Mouse (Mus musculus) frontal cortex, postnatal 14 days (tissue): ENCODE data around the gene Mall.

Experiments used
- DNase-seq, 2 experiments: peaks; one replicate each; pipeline ENCODE4 v3.0.0; 2022; ENCODE audit warnings: low spot score in 2 of 2

Gene Mall

DNA sequence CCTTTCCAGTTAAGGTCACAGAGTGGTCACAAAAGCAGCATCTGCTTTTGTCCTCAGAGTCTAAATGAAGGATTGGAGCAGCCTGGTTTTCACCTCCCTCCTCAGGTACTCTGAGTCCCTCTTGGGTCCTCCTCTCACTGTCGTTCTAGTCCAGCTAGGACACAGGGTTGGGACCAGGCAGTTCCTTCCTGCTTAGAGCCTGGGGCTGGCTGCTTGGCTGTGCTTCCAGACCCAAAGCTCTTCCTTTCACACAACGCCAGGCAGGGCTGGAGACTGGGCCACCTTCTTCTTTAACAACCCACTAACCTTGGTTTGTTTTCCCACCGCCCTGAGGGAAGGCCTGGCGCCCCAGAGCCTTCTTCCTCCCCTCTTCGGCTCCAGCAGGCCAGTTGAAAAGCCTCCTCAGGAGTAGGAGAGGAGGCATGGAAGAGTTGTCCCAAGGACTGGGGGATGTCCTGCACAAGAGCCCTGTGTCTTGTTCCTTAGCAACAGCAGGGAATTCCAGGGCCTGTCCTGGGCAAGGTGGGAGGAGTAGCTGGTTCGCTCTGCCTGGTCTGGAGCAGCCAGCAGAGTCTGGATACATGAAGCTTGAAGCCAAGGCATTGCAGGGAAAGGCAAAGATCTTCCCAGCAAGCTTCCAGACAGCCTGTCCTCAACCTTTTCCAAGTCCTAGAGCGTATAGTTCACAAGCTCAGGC, 717 bp upstream of the Mall start:
- no peak for DNase-seq

DNA sequence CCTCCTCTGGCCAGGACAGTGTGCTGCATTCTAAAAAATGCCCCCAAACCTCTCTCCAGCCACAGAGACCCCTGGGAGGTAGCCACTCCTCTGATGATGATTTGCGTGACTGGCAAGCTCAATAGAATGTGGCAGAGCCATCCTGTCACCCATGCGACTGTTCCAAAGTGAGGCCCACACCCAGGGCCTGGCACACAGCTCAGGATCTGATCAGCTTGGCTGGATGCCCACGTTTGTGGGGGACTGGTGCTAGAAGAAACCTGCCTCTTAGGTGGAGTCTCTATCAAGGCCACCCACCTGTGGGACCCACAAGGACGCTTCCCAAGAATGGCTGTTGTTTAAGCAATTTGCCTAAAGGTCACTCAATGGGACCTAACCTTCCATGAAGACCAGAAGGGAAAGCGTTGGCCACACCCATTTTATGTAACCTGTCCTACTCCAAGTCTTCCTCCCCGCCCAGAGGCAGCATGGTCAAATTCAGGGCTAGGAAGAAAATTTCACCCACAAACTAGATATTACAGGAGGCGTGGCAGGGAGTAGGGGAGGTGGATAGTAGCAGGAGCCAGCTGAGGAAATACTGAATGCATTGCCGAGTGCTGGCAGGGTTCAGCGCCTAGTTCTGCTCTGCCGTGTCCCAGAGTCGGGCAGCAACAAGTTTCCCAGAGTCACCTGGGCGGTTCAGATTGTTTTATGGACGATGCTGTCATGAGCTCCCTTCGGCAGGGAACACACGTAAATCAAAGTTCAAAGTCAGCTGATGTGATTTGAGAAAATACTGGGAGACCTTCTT, 876 bp downstream of the Mall start:
- DNase-seq: no peak

DNA sequence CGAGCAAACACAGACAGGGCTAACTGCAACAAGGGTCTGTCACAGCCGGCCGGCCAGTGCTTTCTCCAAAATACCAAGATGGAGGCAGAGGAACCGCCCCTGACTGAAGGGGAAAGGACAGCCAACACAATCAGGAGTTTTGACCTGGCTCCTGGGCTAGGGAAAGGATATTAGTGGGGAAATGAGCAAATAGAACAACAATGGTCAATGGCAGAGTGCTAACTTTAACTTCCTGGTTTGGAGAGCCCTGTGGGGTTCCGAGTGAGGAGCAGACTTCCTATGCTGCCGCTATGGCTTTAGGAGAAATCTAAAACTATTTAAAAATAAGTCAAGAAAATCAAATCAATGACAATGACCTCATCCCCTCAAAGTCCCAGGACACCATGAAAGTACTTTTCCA, 1.6 kb downstream of the Mall start:
- no peak for DNase-seq

DNA sequence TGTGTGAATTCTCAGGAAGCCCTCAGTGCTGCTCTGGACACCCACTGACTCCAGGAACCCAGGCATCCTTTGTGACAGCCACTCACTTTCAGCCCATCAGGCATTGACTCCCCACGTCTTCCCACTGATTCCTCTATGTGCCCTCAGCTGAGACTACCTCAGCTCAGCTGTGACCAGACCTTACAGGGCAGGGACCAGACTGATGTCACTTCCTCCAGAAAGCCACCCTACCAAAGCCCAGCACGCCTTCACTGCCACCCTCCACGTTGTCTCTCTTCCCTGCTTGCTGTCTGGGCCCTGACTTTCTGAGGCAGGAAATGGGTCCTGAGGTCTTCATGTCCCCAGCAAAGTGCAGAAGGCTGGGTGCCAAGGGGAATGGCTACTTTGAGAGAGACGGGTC, 6.5 kb downstream of the Mall start:
- no peak for DNase-seq

DNA sequence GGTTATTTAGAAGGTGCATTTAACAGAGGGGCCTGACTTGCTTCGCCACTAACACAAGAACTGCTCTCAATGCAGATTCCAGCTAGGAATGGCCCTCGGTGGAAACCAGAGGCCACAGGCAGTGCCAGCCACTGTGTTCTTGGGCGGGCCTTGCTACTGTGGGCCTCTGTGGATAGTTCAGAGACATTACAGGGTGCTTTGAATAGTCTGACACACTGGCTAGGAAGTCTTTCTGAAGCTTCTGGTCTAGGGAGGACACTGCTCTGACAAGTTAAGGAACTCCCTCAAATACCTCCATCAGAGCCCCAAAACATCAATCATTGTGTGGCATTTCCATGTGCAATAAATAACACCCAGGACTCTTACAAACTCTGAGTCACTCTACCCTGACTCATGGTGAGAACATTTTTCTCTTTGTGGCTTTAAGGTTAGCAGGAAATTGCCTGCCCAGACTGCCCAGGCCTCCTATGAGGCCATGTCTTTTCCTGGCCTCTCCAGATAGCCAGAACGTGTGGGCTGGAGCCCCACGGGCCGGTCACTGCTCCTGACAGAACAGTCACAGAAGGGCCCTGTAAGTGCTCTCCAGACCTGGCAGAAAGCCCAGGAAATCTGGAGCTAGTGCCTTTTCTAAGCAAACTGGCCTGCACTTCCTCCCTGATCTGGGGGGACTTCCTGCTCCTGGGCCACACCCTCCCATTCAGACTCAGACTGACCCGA, 7.4 kb downstream of the Mall start:
- peak; percentile 39 to 49 for DNase-seq

DNA sequence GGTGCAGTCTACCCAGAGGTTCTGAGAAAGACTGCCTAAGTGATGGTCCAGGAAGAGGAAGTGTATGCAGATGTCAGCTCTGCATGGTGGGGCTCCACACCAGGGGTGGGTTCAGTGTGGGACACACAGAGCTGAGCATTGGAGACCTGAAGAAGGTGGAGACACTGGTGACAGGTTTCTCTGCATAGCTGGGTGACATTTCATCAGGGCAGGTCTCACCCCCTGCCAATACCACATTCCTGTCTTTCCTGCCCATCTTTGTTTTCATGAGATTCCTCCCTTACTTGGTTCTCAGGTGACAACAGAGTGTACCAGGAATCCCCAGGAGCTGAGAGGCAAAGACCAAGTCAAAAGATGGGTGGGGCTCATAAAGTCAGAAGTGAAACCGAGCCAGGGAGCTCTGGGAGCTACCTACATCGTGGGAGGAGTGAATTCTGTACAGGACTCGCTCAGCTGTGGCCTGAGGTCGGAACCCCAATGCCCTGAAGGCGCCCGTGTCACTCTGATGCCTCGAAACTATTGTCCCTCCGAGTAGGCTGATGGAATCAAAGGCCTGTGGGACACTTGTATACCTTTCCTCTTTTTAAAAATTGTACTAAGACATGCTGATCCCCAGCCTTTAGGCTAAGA, 10.8 kb downstream of the Mall start:
- no peak for DNase-seq

DNA sequence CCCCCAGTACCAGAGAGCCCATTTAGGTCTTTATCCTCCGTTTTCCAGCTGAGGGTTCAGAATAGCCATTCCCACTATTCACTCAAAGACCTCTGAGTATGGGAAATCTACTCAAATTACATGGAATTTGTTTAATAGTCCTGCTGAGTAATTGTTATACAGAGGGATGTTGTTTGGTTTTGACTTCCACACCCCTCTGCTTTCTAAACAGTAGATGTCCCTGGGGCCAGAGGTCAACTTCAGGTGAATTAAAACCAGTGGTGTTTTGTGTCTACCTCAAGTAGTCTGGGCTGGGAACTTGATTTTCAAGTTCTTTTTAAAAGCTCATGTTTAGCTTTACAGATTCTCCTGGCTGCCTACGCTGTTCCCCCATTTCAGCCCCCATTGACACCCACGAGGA, 15.0 kb downstream of the Mall start:
- DNase-seq: no peak

DNA sequence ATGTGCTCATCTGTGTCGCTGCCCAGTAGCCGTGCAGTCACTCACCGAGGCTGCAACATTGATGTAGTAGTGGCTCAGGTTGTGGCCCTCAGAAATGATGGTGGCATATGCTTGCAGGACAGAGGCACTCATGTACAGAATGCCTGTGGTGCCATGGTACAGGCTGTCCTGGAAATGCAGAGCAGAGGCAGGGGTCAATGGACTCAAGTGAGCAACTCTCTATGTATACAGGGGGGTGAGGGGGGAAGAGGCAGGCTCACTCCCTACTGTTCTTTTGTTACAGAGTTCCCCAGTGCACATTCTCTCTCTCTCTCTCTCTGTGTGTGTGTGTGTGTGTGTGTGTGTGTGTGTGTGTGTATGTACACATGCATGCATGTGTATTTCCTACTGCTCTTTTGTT, 20.9 kb downstream of the Mall start:
- DNase-seq: no peak

DNA sequence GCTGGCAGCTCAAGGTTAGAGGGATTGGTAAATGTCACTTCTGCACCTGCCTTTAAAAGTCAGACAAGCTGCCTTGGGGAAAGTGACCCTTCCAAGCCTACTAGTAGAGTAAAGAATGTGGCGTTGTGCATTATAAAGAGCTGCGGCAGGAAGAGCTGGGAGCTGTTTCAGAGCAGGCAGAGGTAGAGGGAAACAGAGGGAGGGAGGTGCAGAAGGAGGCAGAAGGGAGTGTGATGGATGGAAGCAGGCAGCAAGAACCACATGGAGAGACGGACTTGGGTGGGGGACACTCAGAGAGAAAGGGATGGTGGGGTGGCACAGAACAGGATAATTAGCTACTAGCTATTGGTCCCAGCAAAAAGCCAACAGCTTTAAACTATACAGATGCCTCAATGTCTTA, 21.7 kb downstream of the Mall start:
- no peak for DNase-seq

DNA sequence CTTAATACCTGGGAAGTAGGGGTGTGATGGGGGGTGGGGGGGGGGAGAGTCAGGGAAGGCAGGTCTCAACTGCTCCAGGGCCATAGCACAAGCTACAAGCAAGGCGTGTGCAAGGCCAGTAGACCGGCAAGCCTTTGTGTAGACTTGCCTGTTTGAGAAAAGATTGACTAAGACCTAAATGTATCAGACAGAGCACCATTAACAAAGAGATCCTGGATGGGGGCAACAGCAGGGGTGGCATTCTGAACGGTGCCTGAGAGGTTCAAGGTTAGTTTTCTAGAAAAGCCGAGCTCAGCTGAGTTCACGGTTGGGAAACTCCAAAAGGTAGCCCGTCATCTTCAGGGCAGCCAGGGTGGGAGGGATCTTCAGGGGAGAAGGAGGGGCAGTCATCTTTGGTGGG, 24.5 kb downstream of the Mall start:
- DNase-seq: no peak

DNA sequence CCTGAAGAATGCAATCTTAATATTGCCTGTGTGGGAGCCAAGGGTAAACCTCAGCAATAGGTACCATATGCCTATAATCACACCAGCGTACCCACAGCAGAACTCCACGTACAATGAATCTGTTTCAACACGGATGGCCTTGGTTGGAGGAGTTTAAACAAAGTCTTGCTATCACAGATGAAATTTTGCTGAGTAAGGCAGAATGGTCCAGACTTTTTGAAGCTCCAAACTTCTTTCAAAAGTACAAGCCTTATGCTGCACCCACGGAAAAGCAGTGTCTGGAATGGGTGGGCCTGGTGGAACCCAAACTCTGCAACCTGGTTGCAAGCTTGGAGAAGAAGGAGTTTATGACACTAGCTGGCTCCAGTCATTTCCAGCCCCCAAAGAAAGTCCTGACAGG, 40.5 kb downstream of the Mall start:
- DNase-seq: no peak

DNA sequence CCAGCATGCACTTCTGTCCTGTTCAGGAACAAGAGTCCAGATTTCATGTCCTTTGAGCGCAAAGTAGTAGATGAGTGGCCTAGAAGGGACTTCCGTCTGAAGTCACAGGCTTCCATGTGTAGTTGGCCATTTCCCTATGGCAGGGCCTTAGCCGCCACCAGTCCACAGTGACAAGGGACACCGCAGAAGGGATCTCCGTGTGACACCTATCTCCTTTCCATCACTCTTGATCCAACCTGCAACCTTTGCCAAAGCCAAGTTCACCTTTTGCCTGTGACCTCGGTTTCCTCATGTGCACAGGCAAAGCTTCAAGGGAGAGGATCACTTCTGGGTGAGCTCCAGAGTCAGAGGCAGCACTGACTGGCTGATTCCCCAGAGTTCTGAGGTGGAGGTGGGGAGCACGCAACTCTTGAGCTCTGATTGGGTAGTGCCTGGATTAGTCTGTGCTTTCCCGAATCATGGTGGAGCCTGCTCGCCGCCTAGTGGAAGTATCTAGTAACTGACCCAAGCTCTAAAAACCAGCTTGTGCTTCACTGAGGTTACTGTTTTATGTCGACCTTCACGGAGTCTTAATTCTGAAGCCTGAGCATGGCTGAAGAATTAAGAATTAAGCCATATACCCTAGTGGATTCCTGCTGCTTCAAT, 45.9 kb downstream of the Mall start:
- DNase-seq: peak; percentile 33 to 44

DNA sequence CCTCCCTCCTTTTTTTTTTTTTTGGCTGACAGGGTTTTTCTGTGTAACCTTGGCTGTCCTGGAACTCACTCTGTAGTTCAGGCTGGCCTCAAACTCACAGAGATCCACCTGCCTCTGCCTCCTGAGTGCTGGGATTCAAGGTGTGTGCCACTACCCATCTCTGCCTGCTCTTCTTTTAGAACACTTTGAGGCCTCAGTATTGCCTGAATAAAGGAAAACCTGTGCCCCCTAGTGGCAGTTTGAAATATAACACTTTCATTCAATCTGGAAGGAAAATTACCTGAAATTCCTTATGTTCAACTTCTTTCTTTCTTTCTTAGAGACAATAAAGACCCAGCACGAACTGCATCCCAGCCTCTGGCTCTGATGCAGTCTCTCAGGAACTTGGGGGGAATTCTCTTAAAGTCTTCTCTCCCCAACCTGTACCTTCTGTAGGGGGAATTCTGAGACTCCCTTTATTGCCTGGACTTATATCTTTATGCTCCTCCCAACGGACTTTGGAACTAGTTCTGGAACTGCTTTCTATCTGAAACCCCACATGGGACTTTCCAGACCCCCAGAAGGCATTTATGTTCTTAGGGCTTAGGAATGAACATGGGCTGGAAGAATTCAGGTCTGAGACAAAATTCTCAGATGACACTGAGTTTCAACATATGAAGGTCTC, 61.8 kb downstream of the Mall start:
- no peak for DNase-seq

DNA sequence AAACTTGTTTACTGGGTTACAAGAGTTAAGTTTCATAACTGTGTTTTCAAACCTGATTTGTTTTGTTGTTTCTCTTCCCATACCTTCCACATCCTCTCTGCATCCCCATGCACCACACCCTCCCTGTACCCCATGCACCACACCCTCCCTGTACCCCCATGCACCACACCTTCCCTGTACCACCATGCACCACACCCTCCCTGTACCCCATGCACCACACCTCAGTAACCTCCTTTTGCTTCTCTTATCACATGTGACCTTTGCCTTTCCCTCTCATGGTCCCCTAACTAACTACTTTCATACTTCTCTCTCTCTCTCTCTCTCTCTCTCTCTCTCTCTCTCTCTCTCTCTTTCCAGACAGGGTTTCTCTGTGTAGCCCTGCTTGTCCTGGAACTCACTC, 62.7 kb downstream of the Mall start:
- DNase-seq: no peak

DNA sequence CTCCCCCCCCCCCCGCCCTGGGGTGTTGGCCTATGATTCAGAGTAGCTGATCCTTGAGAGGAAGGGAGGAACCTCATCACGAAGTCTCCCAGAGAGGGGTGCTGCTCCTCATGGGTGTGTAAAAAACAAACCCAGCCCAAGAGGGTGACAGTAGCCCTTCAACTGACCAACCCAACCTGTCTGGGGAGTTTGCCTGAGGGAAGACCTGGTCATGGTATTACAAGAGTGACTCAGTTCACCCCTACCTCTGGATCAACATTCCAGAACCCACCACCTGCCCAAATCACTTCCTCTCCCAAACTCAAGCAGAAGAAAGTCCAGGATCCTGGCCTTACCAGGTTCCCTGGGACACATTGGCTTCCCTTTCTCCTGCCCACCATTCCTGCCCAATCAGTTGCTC, 67.0 kb downstream of the Mall start:
- DNase-seq: no peak

DNA sequence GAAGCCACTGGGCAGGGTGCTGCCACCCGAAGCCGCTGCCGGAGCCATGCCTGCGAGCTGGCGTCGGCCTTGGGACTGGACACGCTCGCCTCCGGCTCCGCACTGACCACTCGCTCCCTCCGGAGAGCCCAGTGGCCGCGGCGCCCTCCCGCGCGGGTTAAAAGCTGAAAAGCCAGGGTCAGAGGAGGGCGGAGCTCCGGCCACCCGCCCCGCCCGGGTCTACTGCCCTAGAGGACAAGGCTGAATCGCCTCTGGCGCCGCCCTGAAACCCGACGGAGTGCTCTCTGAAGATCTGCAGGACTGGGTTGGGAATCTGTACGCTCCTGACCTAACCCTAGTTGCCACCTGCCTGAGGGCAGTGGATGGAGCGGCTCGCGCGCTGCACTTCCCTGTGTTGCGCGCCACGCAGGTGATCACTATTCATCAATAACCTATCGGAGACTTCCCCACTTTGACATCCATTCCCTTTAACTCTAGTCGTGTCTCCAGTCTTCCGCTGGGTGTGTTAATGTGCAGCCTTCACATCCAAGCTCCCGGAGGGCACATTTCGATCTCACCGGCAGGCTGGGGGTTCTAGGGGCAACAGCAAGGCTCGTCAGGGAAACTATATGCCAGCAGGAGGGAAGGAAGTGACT, 73.5 kb downstream of the Mall start, which contains the start of gene Mal:
TSS of gene Mal (minus strand) at position 610 of the 635 bp plus-strand sequence.
- no peak for DNase-seq

DNA sequence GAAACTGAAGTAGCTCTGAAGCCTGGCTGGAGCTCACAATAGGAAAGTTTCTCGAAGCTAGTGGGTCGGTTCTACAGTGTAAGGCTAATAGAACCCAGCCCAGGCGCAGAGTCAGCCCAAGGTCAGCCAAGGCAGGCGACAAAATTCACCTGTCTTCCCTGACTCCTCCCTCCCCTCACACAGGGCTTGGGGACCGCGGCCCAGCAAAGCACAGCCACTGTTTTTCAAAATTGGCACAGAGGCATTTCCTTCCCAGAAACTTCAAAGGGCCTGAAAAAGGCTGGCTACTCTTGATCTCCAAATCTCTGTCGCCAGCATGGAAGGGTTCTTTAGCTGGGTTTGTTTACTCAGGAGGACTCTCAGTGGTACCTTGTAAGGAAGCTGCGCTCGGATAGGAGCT, 74.3 kb downstream of the Mall start:
- DNase-seq: no peak

DNA sequence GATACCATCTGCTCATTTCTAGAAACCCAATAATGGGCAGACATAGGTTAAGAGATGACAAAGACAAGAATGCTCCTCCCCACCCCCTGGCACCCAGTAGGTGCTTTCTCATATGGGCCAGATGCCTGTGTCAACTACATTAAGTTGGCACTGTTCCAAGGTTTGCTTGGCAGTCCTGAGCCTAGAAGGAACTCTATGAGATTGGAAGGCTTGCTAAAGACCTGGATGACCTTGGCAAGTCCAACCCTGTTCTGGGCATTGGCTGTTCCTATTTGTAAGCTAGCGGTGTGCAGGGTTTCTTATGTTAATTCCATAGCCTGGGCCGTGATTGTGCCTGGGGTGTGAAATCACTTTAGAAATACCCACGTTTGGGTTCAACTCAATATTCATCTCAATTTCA, 74.9 kb downstream of the Mall start:
- DNase-seq: no peak
